15 mouse cellular contexts compared by ENCODE assay signal in the genomic region with DNA sequence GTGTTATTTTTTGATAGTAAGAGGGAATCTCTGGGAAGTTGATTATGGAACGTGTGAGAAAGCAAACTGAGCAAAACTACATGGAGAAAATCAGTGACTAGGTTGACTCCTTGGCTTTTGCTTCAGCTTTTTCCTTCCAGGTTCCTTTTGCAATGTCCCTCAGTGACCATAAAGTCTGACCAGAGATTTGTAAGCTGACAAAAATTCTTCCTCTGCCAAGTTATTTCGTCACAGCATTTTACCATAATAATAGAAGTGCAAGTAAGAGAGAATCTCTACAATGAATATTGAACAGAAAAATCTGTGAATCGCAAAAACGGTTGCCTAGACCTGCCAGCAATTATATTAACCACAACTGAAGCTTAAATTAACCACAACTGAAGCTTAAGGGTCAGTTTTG.
"Had no signal": no experiment of that assay in that cellular context is flagged by ENCODE, and none has a peak within 500 bp of the region (broad histone marks: within the 10 kb centered on the region; RNA-seq: fewer than 3 reads in every experiment).

No protein-coding gene starts in this region.

- H3K9me3 ChIP-seq: liver, embryonic 15.5 days; megakaryocyte, embryonic 14.5 days; midbrain, embryonic 13.5 days; midbrain, embryonic 15.5 days; neural tube, embryonic 12.5 days; stomach, embryonic 15.5 days had no signal

- H3K4me2 ChIP-seq: liver, embryonic 15.5 days; midbrain, embryonic 11.5 days; midbrain, embryonic 13.5 days; midbrain, embryonic 15.5 days; neural tube, embryonic 12.5 days; stomach, embryonic 15.5 days had no signal

- H3K36me3 ChIP-seq: liver, embryonic 15.5 days; midbrain, embryonic 13.5 days; midbrain, embryonic 15.5 days; neural tube, embryonic 12.5 days; stomach, embryonic 15.5 days had no signal

- H3K9ac ChIP-seq: liver, embryonic 15.5 days; liver, postnatal 0 days; midbrain, embryonic 13.5 days; midbrain, embryonic 15.5 days; neural tube, embryonic 12.5 days; stomach, embryonic 15.5 days had no signal

- DNase-seq: liver, postnatal 0 days; lung, adult 2 months; right cerebral cortex, postnatal 14 days; thymus, adult 2 months; thymus, postnatal 25 days; thymus, postnatal 4 days had no signal

- H3K4me3 ChIP-seq: liver, embryonic 15.5 days; megakaryocyte, embryonic 14.5 days; midbrain, embryonic 13.5 days; midbrain, embryonic 15.5 days; neural tube, embryonic 12.5 days; stomach, embryonic 15.5 days had no signal

- H3K4me1 ChIP-seq: liver, embryonic 15.5 days; megakaryocyte, embryonic 14.5 days; midbrain, embryonic 13.5 days; midbrain, embryonic 15.5 days; stomach, embryonic 15.5 days had no signal

- H3K27me3 ChIP-seq: liver, embryonic 15.5 days; megakaryocyte, embryonic 14.5 days; midbrain, embryonic 13.5 days; midbrain, embryonic 15.5 days; neural tube, embryonic 12.5 days; stomach, embryonic 15.5 days had no signal

- H3K27ac ChIP-seq: liver, embryonic 15.5 days; macrophage; midbrain, embryonic 13.5 days; midbrain, embryonic 15.5 days; neural tube, embryonic 12.5 days; stomach, embryonic 15.5 days; stomach, postnatal 0 days had no signal

- ATAC-seq: liver, postnatal 0 days; midbrain, embryonic 13.5 days; midbrain, embryonic 15.5 days had no signal
